Mouse (Mus musculus) lung, adult 2 months (tissue): Measurements from ENCODE around the gene Sgo2a.

ENCODE experiments used
- CTCF ChIP-seq: fragments of 200-500 bp; IDR thresholded peaks from 2 replicates; pipeline ENCODE4 v1.5.1; 2011; ENCODE audit warnings: mild to moderate bottlenecking, low read length, control low read depth; ENCODE audit not compliant: insufficient read depth
- POLR2A ChIP-seq: fragments of 200-500 bp; IDR thresholded peaks from 2 replicates; pipeline ENCODE4 v1.6.1; 2011; ENCODE audit warnings: low read depth, mild to moderate bottlenecking, control low read depth, low read length, borderline replicate concordance; ENCODE audit errors: extremely low read depth

DNA sequence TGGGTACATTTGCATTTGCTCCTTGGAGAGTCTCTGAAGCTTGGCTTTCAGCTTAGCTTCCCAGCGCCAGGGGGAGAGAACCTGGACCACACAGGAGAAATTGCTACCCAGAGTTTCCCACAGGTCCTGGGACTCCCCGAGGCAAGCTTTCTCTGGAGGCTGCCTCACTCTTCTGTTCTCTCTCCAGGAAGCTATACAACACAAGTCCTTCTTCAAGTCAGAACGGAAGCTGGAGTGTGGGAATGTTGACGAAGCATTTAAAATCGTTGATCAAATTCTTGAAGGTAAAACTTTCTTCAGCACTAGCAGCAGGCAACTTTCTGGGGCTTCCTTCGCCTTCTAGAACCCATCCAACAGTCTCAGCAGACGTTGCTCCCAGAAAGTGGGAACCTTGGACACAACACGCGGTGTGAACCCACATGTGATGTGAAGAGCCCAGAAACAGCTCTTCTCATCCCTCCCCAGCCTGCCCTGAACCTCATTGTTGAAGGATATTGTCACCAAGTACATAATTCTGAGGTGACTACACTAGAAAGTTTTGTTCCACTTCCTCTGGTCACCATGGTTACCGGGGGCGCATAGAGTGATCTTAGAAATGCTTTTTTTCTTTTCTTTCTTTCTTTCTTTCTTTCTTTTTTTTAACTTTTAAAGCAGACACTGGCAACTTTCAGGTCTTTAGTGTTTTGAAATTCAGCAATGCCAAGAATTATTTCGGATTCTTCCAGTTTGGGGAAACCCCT, 77.4 kb downstream of the Sgo2a start:
- TF ChIP-seq CTCF (no peak), POLR2A (no peak)
